Mouse (Mus musculus) bone marrow macrophage, adult 2 months (primary cell): Measurements from ENCODE around the gene Olfr684.

Source experiments
- CTCF ChIP-seq: IDR thresholded peaks from 2 replicates; pipeline ENCODE4 v1.5.1; 2012; ENCODE audit warnings: low read depth, mild to moderate bottlenecking, low read length, moderate library complexity
- POLR2A ChIP-seq: IDR thresholded peaks from 2 replicates; pipeline ENCODE4 v1.6.1; 2012; ENCODE audit warnings: mild to moderate bottlenecking, low read depth, low read length, borderline replicate concordance

- no peak for TF ChIP-seq CTCF
- no peak for TF ChIP-seq POLR2A
These were observed 46.9 kb downstream of the Olfr684 start, which contains the start of gene Olfr681 for GRCm38 (mm10) chr7:105116536-105116935.
